Mouse (Mus musculus) cerebellum, adult 11-12 months (tissue): ENCODE data around the gene Cwc25.
"Not testable (repeated sequence)": the region's sequence is repeated elsewhere in the genome, so short reads cannot be mapped to it uniquely, and the experiment has no call there.

Experiments
- DNase-seq: peaks from one replicate; pipeline ENCODE4 v3.0.0; 2022

The Cwc25 gene

GRCm38 (mm10) chr11:97719041-97719440 lies 47.3 kb downstream of the Cwc25 start:
- no peak for DNase-seq

DNA sequence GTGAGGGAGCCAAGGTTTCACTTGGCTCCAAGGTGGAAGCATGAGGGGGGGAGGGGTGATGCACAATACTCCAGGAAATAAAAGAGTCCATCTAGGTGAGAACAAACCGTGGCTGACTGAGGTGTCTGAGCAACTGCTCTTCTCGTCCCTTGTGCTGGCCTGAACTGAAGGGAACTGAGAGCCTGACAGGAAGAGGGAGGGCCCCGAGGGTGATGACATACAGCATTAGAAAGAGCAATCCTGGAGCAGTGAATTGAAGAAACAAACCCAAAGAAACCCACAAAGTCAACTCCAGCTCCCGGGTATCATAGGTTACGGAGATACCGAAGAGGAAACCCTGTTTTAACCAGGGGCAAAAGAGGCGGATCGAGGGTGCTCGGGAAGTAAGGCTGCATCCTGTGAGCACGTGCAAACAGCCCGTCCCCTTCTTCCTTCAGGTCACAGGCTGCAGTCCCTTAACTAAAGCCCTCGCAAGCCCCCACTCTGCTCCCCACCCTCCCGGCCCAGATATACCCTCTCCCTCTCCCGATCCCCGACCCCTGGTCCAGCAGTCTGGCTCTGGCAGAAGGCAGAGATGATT lies 48.0 kb downstream of the Cwc25 start:
- no peak for DNase-seq

DNA sequence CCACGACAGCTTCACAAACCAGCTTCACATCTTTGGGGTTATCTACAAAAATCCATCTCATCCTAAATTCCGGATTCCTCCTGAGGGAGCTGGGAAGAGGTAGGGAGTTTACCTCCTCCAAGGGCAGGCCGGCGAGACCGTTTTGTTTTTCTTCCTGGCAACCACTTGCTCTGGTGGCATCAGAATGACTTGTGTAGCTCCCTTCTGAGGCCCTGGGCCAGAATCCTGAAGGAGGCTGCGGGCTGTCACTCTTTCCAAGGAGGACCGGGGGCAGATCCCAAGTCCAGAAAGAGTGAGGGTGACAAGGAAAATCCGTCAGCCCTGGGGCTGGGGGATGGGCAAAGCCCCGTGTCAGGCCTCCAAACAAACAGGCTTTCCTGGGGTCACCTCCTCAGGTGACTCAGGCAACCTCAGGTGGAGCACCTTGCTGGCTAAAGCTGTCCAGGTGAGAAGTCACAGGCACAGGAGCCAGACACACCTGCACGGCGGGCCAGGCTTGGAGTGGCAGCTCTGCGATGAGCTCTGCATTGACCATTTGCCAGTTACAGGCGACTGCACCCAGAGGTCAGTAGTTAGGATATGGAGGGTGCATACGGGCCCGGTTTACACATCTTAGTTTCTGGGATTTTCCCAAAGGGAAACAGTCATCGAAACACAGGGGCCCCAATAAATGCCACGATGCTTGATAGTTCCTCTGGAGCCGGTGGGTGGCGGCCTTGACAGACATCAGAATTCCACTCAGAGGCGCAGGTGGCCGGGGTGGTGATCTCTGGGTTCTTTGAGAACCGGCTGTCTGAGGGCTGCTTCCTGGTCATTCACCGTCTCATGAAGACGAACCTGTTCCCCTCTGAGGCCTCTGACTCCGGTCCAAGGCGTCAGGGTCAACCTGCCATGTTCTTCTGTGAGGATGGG lies 48.7 kb downstream of the Cwc25 start:
- no peak for DNase-seq

- no peak for DNase-seq
Measured at GRCm38 (mm10) chr11:97716021-97716420, 50.3 kb downstream of the Cwc25 start.

DNA sequence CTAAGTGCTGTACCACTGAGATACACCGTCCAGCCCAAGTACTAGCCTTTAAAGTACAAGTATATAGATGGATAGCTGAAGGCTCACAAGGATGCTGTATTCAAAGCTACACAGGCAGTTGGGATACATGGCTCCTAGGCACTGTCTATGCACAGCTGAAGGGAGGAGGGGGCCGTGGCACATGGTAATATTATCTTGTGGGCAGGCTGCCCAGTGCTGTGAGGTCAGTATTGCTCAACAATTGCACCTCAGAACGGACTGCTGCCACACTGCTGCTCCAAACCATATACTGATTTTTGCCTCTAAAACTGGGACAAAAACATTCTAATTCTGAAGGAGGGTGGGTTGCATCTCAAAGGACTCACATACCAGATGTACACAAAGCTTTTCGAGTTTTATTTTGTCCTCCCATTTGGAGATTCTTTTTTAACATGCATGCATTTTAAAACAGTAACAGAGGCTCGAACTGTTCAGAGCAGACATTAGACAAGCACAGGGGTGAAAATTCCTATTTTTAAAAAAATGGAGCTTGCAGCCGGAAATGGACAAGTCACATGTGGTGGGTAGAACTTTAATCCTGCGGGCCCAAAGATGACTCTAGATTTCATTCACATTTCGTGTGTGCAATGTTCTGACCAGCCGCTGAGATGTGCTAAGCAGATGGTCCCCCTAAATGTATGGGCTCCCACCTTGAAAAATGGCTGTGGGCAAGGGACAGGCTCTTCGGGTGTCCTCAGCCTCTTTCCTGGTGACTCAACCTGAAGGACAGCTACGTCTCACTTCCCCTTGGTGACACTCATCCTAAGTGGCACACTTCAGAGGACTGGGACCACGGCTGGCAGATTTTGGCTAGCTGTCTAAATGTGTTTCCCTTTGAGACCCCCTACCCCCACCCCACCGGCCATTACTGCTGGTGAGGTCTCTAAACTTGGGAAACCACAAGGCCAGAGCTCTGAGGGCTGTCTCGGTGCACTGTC lies 51.3 kb downstream of the Cwc25 start:
- DNase-seq, result no peak

DNA sequence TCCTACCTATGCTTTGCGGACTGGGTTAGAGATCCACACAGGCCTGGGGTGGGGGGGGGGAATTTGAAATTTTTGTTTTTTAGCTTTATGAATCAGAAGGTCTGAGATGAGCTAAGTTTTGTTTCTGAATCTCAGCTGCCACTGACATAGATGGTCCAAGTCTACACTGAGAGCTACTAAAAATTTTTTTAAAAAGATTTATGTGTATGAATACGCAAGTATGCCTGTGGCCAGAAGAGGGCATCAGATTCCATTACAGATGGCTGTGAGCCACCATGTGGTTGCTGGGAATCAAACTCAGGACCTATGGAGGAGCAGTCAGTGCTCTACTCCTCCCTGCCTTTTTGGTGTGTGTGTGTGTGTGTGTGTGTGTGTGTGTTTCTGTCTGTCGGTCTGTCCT lies 52.0 kb downstream of the Cwc25 start:
- DNase-seq, result no peak

DNA sequence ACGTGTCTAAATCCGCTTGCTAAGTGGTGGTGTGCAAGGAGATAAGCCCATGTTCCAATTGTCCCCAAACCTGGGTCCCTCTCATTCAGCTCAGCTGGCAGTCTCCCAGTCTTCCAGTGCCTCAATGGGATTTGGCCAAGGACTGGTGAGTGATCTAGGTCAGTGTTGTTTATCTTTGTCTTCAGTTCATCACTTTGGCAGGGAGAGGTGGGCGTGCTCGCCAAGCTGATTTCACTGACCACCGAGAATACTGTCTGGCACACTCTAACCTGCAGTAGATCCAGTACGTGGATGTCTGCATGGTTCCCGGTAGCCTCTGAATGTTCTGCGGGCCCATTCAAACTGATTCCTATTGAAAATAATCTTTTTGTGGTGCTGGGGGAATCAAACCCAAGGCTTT lies 52.5 kb downstream of the Cwc25 start:
- peak; percentile 68 for DNase-seq

DNA sequence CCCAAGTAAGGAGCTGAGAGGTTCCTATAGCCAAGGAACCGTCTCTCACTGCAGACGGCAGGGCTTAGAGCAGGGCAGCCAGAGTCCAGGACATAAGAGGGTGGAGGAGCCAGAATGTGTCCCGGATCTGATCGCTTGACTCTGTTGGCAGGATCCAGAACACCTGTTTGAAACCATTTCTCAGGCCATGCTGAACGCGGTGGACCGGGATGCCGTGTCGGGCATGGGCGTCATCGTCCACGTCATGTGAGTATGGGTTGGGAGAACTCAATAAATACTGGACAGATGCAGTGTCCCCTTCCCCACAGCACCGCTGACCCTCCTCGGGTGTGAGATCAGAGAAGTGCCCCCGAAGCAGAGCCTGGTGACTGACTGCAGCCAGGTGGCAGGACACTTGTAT lies 54.1 kb downstream of the Cwc25 start:
- DNase-seq, result no peak

- no peak for DNase-seq
Measured at GRCm38 (mm10) chr11:97711200-97711900, 55.0 kb downstream of the Cwc25 start.

DNA sequence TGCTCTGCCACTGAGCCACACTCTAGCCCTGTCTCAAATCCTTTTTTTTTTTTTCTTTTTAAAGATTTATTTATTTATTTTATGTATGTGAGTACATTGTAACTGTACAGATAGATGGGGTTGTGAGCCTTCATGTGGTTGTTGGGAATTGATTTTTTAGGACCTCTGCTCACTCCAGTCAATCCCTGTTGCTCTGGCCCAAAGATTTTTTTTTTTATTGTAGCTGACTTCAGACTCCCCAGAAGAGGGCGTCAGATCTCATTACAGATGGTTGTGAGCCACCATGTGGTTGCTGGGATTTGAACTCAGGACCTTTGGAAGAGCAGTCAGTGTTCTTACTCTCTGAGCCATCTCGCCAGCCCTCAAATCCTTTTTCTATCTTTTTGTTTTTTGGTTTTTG lies 56.3 kb downstream of the Cwc25 start:
- not testable (repeated sequence) for DNase-seq

DNA sequence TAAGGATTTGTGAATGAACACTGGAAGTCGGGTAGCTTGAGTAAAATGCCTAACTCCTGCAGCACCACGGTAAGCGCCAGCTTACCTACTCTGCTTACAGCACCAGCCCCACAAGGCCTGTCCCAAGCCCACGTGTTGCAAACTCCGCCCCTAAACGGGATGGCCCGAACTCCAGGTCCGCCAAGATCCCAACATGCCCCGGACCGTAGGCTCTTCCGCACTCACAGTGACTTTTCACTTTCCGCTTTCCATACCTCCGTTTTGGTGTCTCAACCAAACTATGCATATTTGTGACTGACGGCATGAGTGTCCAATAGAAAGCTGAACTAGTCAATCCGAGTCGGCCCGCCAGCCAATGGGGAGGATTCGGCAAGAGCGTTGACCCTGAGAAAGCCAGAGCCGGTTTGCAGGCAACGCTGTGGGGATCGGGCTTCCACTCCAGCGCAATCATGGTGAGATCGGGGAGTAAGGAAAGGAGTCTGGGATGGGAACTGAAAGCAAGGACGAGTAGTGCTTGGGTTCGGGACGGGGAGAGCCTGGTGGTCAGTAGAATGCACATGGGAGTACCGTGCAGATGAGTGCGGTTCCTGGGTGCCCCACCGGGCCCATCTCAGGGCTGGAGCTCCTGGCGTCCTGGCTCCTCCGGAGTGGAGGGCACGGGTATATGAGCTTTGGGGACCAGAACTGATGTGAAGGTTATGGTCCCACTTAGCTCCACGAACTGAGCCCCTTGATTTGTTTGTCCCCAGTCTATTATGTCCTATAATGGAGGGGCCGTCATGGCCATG lies 63.1 kb downstream of the Cwc25 start, which contains the start of gene Psmb3:
Psmb3 (plus strand) TSS at position 361 of the 788 bp plus-strand sequence.
- DNase-seq, result peak; percentile 99

GRCm38 (mm10) chr11:97702393-97702745 lies 64.0 kb downstream of the Cwc25 start:
- DNase-seq, result peak; percentile 88

GRCm38 (mm10) chr11:97701581-97702392 lies 64.6 kb downstream of the Cwc25 start:
- DNase-seq, result peak; percentile 49

DNA sequence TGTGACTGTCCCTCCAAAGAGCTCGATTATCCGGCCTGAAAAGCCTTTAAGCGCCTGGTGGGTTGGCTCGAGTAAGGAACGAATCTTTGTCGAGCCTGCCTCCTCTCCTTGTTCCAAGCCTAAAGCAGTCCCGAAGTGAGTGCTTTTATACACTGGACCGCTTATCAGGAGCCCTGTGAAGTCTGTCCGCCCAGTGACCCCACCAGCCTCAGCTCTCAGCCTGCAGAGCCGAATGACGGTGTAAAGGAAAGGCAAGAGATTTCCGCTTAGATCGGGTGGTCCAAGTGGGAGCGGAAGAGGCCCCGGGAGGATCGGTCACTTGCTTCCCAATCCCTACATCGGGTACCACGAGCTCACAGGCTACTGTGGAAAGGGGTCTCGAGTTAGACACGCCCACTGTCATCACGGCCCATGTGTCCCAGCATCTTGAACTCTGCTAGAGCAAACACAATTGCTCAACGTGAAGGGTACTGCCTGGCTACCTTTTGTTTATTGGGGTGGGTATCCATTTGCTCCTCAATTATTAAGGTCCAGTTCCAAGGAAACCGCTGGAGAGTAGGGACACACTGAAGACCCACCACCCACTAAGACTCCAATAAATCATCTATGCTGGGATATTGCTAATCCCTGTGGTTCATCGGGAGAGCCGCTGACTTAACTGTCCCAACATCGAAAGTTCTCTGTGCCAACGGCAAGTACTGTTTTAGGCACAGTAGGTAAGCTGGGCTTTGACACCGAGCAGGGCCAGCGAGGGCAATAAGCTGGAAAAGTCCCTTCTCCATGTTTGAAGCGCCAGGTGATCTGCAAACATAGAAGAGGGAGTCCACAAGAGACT lies 65.4 kb downstream of the Cwc25 start:
- DNase-seq, result peak; percentile 63

GRCm38 (mm10) chr11:97700003-97700745 lies 66.2 kb downstream of the Cwc25 start, which contains the start of gene Pcgf2:
Pcgf2 (minus strand) TSS chr11:97700497.
- peak; percentile 89 for DNase-seq

- DNase-seq, result peak; percentile 88
Measured at GRCm38 (mm10) chr11:97699626-97700002, 66.7 kb downstream of the Cwc25 start.

- DNase-seq, result peak; percentile 83
Measured at GRCm38 (mm10) chr11:97698741-97699611, 67.4 kb downstream of the Cwc25 start.
